Mouse (Mus musculus) frontal cortex, postnatal 36 days (tissue): ENCODE measurements around the gene Ddrgk1.
A peak's percentile ranks its signal among the peaks of the same experiment; 100 is the strongest.
"Not testable (repeated sequence)": the region's sequence is repeated elsewhere in the genome, so short reads cannot be mapped to it uniquely, and the experiment has no call there.

Experiments used
- DNase-seq, 2 experiments: peaks; one replicate each; pipeline ENCODE4 v3.0.0; 2022; ENCODE audit warnings: low spot score in 2 of 2

The Ddrgk1 gene

DNA sequence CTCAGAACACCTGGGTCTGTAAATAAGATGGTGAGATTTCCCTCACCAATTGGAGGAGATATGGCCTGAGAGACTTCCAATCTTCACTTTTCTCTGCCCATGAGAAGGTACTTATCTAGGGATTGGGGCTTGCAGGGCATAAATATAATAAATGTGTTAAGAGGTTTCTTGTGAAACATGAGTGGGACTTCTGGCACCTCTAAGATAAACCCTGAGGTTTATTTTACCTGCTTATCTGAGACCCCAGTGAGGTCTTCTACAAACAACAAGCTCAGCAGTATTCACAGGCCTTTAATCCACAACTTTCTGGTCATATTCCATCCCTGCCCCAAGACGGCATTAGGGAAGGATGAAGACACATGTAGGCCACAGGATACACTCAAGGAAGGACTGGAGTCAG, 10.7 kb downstream of the Ddrgk1 start:
- DNase-seq: no peak

GRCm38 (mm10) chr2:130653303-130653702, 11.2 kb downstream of the Ddrgk1 start:
- peak in 1 of 2 experiments; percentile 65 for DNase-seq

GRCm38 (mm10) chr2:130649028-130649427, 15.4 kb downstream of the Ddrgk1 start:
- DNase-seq: not testable (repeated sequence)

- no peak for DNase-seq
Observed at GRCm38 (mm10) chr2:130645198-130645597, 19.3 kb downstream of the Ddrgk1 start.

GRCm38 (mm10) chr2:130642684-130643369, 21.6 kb downstream of the Ddrgk1 start, which contains the start of gene Lzts3:
TSS of gene Lzts3 (minus strand) at chr2:130642803.
- DNase-seq: peak; percentile 88

DNA sequence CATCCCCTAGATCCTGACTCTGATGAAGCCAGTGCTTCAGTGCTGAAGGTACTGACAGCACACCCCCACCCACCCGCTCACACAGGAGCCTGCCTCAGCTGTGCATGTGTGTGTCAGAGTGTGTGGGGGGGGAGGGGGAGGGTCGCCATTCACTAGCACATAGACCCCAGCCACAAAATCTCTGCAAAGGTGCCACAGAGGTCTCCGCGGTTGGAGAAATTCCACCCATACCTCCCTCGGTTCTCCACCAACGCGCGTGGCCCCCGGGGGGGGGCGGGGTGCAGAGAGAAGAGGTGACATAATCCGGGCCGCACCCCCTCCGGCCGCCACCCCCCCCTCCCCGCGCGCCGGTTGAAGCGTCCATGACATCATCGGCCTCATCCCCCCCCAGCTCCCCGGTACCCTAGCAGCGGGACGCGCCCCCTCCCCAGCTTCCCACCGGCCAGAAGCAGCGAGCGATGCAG, 22.2 kb downstream of the Ddrgk1 start:
- DNase-seq: no peak

DNA sequence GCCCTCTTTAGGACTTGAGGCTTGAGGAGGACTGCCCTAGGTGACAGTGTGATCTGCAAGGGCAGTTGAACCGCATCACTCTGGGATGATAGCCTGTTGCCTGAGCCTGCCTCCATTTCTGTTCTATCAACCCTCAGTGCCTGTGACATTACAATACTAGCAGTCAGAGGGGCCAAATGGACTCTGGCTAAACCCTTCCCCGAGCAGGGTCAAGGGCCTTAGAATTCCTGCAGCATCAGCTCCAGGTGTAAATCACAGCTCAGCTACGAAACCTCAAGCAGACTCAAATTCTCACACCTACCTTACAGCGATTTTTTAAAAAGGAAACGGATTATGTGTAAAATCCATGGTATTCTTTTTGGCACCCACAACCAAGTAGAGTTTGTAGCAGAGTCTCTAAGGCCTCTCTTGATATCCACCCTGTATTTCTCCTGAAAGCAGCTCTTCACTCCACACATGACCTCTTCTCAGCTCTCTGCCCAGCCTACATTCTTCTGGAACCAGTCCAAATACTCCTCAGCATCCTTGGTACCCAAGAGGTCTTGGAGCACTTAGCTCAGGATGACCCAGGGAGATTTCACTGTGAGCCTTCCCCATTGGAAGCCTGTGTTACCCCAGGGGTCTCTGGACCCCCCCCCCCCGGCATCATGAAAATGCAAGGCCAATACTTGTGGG, 23.0 kb downstream of the Ddrgk1 start:
- DNase-seq: no peak

GRCm38 (mm10) chr2:130639276-130639675, 25.2 kb downstream of the Ddrgk1 start:
- DNase-seq: no peak

DNA sequence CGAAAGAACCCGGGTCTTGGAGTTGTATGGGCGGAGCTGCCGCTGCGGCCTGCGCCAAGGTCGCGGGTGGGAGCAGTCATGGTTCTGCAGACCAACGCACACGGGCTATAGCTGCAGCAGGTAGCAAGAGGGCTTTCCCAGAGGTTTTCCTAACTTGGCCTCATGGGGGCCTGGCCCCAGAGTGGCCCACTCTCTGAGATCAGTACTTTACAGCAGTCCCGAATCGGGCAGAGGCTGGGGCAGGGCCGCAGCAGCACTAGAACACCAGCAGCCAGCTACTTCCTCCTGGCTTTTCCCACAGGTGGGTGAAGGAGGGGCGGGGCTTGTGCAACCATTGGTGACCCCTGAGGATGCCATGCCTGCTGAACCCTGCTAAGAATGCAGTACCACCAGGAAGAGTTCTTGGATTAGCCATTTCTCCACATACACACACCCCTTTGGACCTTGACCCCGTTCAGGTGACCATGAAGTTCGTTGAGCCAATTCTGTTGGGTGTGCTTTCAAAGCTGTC, 26.3 kb downstream of the Ddrgk1 start:
- no peak for DNase-seq

DNA sequence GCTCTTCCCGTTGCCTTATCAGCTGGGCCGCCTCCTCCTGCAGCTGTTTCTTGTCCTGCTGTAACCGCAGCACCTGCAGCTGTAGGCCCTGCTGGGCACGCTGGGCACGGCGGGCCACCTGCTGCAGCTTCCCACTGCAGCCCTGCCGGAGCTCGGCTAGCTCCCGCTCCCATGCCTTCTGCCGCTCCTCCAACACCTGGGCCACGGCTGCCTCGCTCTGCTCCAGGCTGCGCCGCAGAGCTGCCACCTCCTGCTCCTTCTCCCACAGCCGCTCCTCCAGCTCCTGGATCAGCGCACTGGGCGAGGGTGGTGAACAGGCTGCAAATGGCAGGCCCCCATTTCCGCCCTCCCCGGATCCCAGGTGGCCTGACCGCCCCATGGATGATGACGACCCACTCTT, 28.6 kb downstream of the Ddrgk1 start:
- no peak for DNase-seq

DNA sequence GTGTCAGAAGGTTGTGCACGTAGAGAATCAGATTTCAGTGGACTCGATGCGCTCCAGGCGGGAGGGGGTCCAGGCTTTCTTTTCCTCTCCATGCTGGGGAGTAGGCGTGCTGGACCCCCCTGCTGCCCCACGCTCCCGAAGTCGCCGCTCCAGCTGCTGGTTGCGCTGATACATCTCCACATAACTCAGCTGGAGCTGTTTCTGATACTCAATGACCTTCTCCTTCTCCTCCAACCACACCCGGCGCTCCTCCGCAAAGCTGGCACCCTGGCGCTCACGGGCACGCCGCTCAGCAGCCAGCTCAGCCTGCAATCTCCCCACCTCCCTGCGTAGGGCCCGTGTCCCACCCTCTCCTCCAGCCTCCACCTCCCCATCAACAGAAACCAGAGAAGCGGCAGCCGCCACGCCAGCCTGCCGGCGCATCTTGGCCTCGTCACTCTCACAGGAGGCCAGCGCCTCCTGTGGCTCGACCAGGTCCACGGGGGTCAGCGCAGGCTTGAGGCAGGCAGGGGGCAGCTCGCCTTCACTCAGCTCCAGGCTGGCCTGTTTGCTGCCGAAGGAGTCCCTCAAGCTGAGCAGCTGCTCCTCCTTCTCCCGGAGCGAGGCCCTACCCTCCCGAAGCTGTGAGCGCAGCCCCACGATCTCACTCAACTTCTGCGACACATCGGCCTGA, 29.6 kb downstream of the Ddrgk1 start:
- no peak for DNase-seq

DNA sequence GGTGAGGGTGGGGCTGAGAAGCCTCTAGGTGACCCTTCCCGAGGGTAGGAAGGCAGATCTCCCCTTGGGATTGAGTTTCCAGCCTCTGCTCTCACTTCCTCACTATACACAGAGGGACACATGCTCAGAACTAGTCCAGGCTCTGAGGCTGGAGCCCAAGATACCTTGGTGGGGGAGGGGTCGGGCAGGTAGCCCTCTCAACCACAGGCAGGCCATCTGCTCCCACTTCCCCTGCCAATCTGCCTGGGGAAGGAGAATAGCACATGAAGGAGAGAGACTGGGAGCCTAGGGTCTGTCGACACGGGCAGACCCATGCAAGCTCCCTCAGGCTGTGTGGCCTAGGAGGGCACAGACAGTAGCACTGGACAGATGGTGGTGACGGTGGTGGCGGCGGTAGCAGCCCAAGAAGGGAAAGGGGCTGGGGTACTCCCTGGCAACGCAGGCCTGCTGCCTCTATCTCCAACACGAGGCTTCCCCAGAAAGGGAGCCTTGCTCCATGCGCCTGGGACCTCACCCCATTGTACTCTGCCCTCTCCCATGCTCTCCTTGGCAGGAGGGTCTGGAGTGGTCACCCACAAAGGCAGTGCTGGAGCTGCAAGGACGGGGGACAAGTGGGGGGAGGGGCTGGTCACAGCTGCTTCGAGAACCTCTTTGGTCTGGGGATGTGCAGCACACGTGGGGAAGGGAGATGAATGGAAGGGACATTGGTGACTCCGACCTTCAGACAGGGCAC, 30.3 kb downstream of the Ddrgk1 start:
- DNase-seq: no peak

GRCm38 (mm10) chr2:130632887-130633675, 31.4 kb downstream of the Ddrgk1 start:
- DNase-seq: no peak

DNA sequence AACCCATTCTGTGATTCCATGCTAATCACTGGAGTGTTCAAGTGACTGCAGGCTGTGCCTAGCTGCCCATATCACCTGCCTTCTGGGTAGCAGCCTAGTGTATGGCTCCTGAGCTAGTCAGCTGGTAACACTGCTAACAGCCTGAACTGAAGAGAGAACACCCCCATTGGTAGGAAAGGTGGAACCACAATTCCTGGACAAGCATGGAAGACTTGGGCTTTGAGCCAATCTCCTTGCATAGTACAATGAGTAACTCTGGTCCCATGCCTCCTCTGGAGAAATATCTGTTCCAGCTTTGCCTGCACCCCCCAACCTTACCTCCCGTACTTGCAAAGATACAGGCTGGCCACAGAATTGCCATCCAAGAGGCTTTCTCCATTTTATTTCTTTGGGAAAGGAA, 32.0 kb downstream of the Ddrgk1 start:
- no peak for DNase-seq

DNA sequence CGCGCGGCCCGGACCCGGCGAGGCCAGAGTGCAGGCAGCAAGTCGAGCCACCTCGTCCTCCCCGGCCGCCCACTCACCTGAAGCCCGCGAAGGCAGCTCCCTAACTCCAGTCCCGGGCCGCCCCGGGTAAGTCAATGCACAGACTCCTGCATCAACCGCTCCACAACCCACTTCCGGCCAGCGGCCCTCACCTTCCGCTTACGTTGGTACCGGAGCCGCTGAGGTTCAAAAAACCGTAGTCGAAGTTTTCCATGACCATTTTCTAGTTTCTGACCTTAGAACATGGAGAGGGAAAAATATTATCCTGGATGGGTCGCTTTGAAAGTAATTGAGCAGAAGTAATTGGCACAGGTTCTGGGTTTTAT, 34.6 kb downstream of the Ddrgk1 start, which contains the start of the genes Fastkd5 and Ubox5:
Gene Fastkd5 (minus strand): TSS at position 189 of the 365 bp plus-strand sequence.
Gene Ubox5 (minus strand): TSS at position 200 of the 365 bp plus-strand sequence.
- peak; percentile 92 to 93 for DNase-seq

GRCm38 (mm10) chr2:130629080-130629838, 35.2 kb downstream of the Ddrgk1 start:
- no peak for DNase-seq

DNA sequence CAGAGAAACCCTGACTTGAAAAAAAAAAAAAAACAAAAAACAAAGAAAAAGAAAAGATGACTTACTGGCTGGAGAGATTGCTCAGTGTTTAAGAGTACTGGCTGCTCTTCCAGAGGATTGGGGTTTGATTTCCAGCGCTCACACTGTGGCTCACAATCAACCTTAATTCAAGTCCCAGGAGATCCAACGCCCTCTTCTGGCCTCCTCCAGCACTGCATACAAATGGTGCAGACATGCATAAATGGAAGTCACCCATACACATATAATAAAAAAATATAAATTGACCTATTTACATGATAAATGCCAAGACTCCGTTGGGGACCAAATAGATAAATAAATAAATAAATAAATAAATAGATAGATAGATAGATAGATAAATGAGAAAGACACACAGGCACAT, 36.0 kb downstream of the Ddrgk1 start:
- no peak for DNase-seq

GRCm38 (mm10) chr2:130618972-130619371, 45.5 kb downstream of the Ddrgk1 start:
- DNase-seq: no peak

DNA sequence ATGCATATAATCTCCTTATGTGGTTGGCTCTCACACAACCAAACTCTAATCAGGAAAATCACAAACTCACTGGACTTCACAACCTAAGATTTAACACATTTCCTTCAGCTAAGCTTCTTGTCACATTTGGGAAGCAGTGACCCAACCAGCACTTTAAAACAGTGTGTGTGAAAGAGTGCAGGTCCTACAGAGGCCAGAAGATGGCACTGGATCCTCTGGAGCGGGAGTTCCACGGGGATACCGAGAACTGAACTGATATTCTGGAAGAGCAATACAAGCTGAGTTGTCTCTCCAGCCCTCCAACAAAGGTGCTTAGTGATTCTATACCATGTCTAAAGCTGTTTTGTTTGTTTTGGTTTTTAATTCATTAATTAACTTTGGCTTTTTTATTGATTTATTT, 51.4 kb downstream of the Ddrgk1 start:
- DNase-seq: no peak
